Mouse (Mus musculus): ENCODE measurements around the gene Trim33. TPM values are rescaled to one million over a fixed set of nuclear protein-coding genes. Genes with fewer than 3 reads are reported as not detected.
A peak's percentile ranks its signal among the peaks of the same experiment; 100 is the strongest.

The Trim33 gene
- polyA plus RNA-seq, 1 experiment: 21.0 TPM

DNA sequence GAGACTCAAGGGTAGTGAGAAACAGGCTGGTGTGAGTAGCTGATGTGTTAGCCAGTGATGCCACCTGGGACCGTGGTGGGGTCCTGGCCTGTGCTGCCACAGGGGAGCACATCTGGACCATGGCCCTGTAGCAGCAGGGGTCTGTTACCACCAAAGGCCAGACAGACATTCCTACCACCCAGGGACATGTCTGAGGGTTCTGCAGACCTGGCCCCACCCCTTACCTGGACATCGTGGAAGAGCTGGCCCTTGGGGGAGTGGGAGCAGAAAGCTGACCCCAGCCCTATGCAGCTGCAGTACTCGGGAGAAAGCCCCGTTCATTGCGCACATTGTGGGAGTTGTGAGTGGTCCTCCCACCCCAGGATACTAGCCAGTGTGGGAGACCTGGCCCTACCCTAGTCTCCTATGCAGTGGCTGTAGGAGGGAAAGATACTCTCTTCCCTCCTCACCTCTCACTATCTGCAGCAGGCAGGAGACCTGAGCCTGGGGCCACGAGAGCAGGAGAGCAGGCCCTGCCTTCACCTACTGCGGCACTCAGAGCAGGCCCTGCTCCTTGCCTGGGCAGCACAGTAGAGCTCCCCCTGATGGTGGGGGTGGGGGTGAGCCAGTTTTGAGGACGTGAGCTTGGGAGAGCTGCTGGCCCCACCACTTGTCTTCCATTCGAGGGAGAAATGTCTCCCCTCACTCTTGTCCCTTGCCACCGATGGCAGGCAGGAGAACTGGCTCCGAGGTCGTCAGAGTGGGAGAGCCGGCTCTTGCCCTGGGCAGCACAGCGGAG is 114.4 kb downstream of the Trim33 start:
- DNase-seq (ENCODE audit: extremely low spot score in 1 of 2, low spot score in 1 of 2): no peak

DNA sequence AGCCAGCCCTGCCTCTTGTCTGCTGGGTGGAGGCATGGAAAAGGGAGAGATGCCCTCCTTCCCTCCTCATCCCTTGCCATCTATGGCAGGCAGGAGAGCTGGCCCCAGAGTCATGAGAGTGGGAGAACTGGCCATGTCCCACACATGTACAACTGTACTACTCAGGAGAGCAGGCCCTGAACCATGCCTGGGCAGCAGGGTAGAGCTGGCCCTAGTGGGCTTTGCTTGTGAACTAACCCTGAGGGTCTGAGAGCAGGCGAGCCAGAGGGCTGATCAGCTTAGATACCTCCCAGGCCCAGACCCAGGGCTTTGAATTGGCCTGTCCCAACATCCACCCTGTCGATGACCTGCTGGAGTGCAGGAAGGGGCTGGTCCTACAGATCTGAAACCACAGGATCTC is 115.0 kb downstream of the Trim33 start:
- no peak for DNase-seq (ENCODE audit: extremely low spot score in 1 of 2, low spot score in 1 of 2)

DNA sequence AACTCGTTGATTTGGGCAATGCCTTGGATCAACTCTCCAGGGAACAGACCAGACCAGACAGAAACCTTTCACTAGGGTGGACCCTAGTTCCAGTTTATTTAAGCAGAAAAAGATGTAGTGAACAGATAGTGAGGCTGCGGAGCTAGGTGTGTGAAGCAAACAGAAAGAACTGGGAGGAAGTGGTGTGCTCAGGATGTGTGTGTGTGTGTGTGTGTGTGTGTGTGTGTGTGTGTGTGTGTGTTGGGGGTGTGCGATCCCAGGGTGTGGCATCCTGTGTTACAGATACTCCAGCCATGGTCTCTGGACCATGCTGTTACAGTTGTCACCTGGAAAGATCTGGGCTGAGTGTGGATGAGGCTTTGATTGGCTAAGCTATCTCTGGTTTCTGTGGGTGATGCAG is 118.4 kb downstream of the Trim33 start:
- no peak for DNase-seq (ENCODE audit: extremely low spot score in 1 of 2, low spot score in 1 of 2)

DNA sequence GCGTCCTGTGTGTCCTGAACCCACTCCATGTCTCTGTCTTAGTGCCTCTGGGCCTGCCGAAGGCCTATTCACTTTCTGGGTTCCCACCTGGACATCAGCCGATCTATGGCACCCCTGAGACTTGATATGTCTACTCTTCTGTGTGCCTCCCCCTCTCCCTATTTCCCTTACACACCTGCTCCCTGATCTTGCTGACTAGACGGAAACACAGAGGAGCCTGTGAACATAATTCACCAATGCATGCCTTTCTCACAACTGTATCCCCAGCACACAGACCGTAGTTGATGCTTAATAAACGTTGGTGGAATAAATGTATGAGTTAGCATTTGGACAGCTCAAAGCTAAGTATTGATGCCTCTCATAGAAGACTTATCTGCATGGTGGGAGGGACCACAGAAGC is 121.7 kb downstream of the Trim33 start:
- no peak for DNase-seq (ENCODE audit: extremely low spot score in 1 of 2, low spot score in 1 of 2)

DNA sequence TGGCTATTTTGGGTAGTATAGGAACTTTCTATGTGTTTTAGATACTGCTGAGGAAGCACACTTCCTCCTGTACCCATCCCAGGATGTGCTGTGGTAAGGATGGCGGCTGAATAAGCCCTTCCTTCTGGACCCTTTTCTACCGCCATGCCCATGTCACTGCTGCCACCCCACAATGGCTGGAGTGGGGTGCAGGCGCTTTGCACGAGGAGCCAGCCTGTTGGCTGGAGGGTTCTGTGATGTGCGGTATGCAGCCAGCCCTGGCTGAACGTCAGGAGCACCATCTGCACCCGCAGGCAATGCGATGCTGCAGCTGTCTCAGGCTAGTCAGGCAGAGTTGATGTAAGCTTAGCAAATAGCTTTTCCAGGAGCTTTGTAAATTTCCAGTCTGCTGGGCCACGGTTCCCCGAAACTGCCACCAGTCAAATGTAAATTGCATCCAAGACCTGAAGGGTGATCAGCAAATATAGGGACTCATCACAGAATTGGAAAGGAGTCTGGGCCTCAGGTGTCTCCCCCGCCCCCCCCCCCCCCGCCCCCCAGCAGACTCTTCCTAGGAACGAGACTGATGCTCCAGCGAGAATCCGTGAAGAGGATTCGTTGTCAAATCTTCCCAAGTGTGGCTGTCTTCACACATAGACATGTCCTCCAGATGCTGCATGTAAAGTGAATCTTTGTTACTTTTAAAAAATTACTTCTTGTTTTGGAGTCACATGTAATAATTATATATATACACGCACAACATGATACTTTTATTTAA is 122.4 kb downstream of the Trim33 start:
- DNase-seq (ENCODE audit: extremely low spot score in 1 of 2, low spot score in 1 of 2): peak; percentile 76 to 80

DNA sequence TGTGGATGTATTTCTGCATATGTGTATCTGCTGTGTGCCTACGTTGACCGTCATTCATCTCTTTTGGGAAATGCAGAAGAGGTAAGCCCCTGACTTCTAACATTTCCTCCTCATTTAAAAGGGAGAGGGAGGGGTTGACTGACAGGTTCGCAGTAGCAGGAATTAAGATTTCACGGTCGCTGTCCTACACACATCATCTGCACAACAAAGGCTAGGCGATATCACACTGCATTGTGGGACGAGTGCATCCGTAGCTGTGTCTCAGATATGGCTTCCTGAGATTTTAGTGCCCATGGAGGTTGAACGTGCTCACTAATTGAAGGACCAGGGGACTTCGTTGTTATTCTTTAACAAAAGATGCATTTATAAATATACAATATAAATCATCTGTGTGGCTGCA is 123.1 kb downstream of the Trim33 start:
- no peak for DNase-seq (ENCODE audit: extremely low spot score in 1 of 2, low spot score in 1 of 2)

DNA sequence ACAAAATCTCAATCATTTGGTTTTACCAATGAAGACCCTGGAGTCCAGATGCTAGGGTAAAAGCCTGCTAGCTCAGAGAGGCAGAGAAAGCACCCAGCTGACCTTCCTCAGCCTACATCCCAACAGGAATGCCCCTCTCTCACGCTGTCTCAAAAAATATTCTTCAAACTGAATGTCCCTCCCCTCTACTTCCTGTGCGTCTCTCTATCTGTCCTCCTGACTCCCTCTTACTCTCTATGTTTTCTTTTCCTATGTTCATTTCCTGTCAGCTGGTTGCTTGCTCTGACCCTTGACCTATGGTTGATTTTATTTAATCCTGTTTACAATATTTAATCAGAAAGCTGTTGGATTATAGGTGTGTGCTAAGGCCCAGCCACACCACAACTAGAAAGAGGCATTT is 126.0 kb downstream of the Trim33 start:
- no peak for DNase-seq (ENCODE audit: extremely low spot score in 1 of 2, low spot score in 1 of 2)

DNA sequence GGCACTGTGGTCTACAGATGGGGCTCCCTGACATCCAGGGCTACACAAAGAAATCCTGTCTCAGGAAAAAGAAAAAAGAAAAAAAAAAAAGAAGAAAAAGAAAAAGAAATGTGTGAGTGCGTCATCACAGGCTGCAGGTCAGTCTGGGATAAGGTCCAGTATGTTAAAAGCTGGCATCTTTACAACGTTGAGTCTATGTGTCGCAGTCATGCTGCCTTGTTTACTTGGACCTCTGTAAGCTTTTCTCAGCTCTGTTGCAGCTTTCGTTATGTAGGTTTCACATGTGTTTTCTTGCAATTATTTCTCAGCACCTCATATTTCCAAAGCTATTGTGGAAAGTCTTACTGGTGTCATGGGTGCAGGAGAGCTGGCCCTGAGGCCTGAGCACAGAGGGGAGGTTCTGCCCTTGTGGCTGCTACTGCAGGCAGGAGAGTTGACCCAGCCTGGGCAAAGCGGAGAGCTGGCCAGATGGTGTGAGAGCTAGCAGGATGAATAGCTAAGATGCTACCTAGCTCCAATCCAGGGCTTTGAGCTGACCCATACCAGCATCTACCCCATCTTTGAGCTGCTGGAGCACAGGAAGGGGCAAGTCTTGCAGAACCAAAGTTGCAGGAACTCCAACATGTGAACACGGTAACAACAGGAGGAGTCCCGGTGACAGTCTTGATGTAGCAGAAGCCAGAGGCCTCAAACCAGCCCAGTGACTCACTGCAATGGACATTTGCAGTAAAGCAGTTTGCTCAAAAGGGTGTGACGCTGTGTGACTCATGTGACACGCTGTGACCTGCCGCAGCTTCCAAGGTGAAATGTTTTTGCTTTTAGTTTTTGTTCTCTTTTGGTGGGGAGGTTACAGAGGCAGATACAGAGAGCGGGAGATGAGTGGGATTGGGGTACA is 127.0 kb downstream of the Trim33 start:
- DNase-seq (ENCODE audit: extremely low spot score in 1 of 2, low spot score in 1 of 2): no peak

Other genes with a start within 250 kb of the Trim33 start
- 34.4 and 34.5 TPM in 2 replicates for gene Nras, start 221.0 kb upstream of the Trim33 start, polyA plus RNA-seq (2012; rRNA removed)
- gene Ampd1, start 205.3 kb upstream of the Trim33 start, polyA plus RNA-seq (2012; rRNA removed): not detected in 2 replicates
- gene Dennd2c, start 176.7 kb upstream of the Trim33 start, polyA plus RNA-seq (2012; rRNA removed): 1.3 and 1.5 TPM in 2 replicates
- 124 and 127 TPM in 2 replicates for gene Bcas2, start 107.6 kb upstream of the Trim33 start, polyA plus RNA-seq (2012; rRNA removed)

Data from frontal cortex, adult 2 months (tissue).